Mouse (Mus musculus) brain, adult 10 weeks (tissue): ENCODE results near the gene Rbm15. TPM values are rescaled to one million over a fixed set of nuclear protein-coding genes. Genes with fewer than 3 reads are reported as not detected.

Source experiments
- polyA plus RNA-seq: library from polyadenylated mRNA; stranded (reverse); fragments of 350-450 nt; fragmentation: Illumina TruSeq; extraction: RNeasy Lipid Tissue Mini Kit (QIAGEN cat#74804); gene quantifications from one replicate; pipeline ENCODE4 v1.2.3, GENCODE M21; 2015; ENCODE audit warnings: low read depth, low replicate concordance

The Rbm15 gene
- polyA plus RNA-seq, result 5.5 TPM

GRCm38 (mm10) chr3:107333381-107334201 is at the start of gene Rbm15:
Rbm15 (minus strand) TSS chr3:107333673.

DNA sequence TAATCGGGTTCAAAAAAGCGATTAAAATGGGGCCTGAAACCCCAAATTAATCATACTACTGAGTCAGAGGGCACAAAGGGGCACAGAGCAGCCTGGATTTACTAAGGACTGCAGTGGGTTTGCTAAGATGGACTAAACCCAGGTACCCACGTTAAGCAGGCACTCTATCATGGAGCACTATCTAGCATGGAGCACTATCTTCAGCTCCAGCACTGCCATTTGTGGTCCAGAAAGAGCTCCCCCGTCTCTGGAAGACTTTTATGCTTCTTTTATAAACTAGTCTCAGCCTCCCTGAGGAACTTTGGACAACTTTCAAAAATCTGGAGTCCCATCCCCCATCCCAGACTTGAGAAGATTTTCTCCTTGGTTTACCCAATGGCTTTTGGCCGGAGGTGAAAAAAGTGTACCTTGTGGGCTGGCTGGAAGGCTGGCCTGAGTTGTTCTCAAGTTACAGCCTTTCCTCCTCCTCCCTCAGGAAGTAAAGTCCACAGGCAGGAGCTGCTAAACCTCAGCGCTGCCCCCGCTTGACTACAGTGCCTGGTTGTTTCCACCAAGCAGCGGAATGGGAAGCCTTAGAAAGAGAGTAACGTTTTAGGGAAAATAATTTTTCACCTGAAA is 42.6 kb downstream of the Rbm15 start, which contains the start of gene Slc16a4:
Slc16a4 (plus strand) TSS at position 467 of the 618 bp plus-strand sequence.

GRCm38 (mm10) chr3:107278479-107279269 is 54.8 kb downstream of the Rbm15 start, which contains the start of gene Lamtor5:
Lamtor5 (plus strand) TSS chr3:107278858.

Other genes starting within 250 kb of the Rbm15 start
- gene Kcna2, start 232.5 kb downstream of the Rbm15 start, polyA plus RNA-seq, result 73.3 TPM
- 0.31 TPM for gene Kcna10, start 150.6 kb downstream of the Rbm15 start, polyA plus RNA-seq
- not detected for gene Cym, start 111.9 kb downstream of the Rbm15 start, polyA plus RNA-seq
- not detected for gene A630076J17Rik, start 103.1 kb downstream of the Rbm15 start, polyA plus RNA-seq
- gene Prok1, start 94.0 kb downstream of the Rbm15 start, polyA plus RNA-seq, result not detected
- gene Lamtor5, start 54.8 kb downstream of the Rbm15 start, polyA plus RNA-seq, result 185 TPM
- 5.6 TPM for gene Slc16a4, start 42.4 kb downstream of the Rbm15 start, polyA plus RNA-seq
- 41.0 TPM for gene Kcnc4, start 125.9 kb upstream of the Rbm15 start, polyA plus RNA-seq
- 223 TPM for gene Slc6a17, start 184.3 kb upstream of the Rbm15 start, polyA plus RNA-seq
- gene Ubl4b, start 221.4 kb upstream of the Rbm15 start, polyA plus RNA-seq, result not detected